8 mouse cellular contexts compared by ENCODE assay signal in the genomic region with DNA sequence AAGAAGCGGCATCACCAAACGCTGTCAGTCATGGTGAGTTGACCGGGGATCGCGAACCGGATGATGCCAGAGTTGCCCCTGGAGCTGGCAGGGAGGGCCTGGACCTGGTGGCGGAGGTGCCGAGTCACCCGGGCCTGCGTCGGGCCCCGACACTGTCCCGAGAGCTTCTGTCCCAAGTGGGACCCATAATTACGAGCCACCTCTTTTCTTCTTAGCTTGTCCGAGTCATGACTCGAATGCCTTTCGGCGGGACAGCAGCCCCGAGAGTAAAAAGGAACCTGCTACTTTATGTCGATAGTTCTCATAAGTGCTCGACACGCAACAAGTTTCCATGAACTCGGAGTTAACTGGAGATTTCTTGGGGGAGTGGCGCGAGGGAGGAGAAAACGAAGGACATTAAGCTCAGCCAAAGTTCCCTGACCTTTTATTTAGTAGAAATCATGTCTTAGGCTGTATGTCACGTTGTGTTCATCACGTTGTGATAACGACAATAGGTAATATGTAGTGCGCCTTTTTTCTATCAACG. TPM values are rescaled to one million over a fixed set of nuclear protein-coding genes. Genes with fewer than 3 reads are reported as not detected.
DNase-seq lines count a peak whose midpoint lies in the region; ATAC-seq lines count a peak whose summit lies in the region.

No protein-coding gene starts in this region.

- peak overlapping the region; percentile 81 for H3K4me2 ChIP-seq in kidney, embryonic 15.5 days
- peak overlapping the region; percentile 69 for H3K4me2 ChIP-seq in hindbrain, embryonic 14.5 days (replicated peaks)
- H3K4me2 ChIP-seq in midbrain, embryonic 13.5 days (replicated peaks): peak overlapping the region; percentile 81

- no peak for DNase-seq in kidney, postnatal 4 days
- peak; percentile 24 for DNase-seq in c-Kit-positive CD71-positive TER-119-negative erythroid progenitor cells, embryonic 14.5 days (ENCODE audit: low read depth)
- peak; percentile 33 for DNase-seq in hindbrain, embryonic 14.5 days (ENCODE audit: low spot score)
- DNase-seq in embryo, embryonic 10.5 days (ENCODE audit: low spot score): no peak
- DNase-seq in layer of hippocampus, postnatal 36 days: no peak

- no peaks in the 10 kb centered on the region for H3K9me3 ChIP-seq in kidney, embryonic 15.5 days (replicated peaks)
- no peaks in the 10 kb centered on the region for H3K9me3 ChIP-seq in hindbrain, embryonic 14.5 days (ENCODE audit: control insufficient read depth, low read length)
- H3K9me3 ChIP-seq in midbrain, embryonic 13.5 days: no peaks in the 10 kb centered on the region

- no peaks in the 10 kb centered on the region for H3K27me3 ChIP-seq in kidney, embryonic 15.5 days
- H3K27me3 ChIP-seq in hindbrain, embryonic 14.5 days (ENCODE audit: control insufficient read depth, insufficient read depth, low read length): no peaks in the 10 kb centered on the region
- H3K27me3 ChIP-seq in midbrain, embryonic 13.5 days: no peaks in the 10 kb centered on the region

- H3K4me3 ChIP-seq in kidney, embryonic 15.5 days (replicated peaks): peak overlapping the region; percentile 84
- peak overlapping the region; percentile 56 for H3K4me3 ChIP-seq in hindbrain, embryonic 14.5 days (replicated peaks; ENCODE audit: low read length)
- peak overlapping the region; percentile 77 for H3K4me3 ChIP-seq in midbrain, embryonic 13.5 days (replicated peaks)

- H3K9ac ChIP-seq in kidney, embryonic 15.5 days: peak overlapping the region; percentile 91
- H3K9ac ChIP-seq in hindbrain, embryonic 14.5 days: peak overlapping the region; percentile 66
- H3K9ac ChIP-seq in midbrain, embryonic 13.5 days (replicated peaks): peak overlapping the region; percentile 85

- peak overlapping the region; percentile 85 for H3K27ac ChIP-seq in kidney, embryonic 15.5 days
- peak overlapping the region; percentile 46 for H3K27ac ChIP-seq in hindbrain, embryonic 14.5 days
- H3K27ac ChIP-seq in midbrain, embryonic 13.5 days: peak overlapping the region; percentile 32; the same call in 1 of the 2 replicates

- 1% methylated on average over 31 of the region's 31 CpGs for WGBS in kidney, embryonic 15.5 days
- 2% methylated on average over 31 of the region's 31 CpGs for WGBS in hindbrain, embryonic 14.5 days
- 2% methylated on average over 31 of the region's 31 CpGs for WGBS in midbrain, embryonic 13.5 days

- H3K4me1 ChIP-seq in kidney, embryonic 15.5 days: peaks cover 24% of the 10 kb centered on the region
- H3K4me1 ChIP-seq in hindbrain, embryonic 14.5 days (replicated peaks; ENCODE audit: control insufficient read depth, insufficient read depth, low read length): peaks cover 10% of the 10 kb centered on the region
- H3K4me1 ChIP-seq in midbrain, embryonic 13.5 days (replicated peaks): peaks cover 23% of the 10 kb centered on the region

- peak; percentile 52 for ATAC-seq in kidney, embryonic 15.5 days (replicated peaks; ENCODE audit: low FRiP score)
- ATAC-seq in hindbrain, embryonic 14.5 days (ENCODE audit: low FRiP score): peak; percentile 69
- peak; percentile 73; the same call in 1 of the 2 replicates for ATAC-seq in midbrain, embryonic 13.5 days
- ATAC-seq in CD4-positive, CD25-positive, alpha-beta regulatory T cell, adult 4 months: no peak

- H3K36me3 ChIP-seq in kidney, embryonic 15.5 days: peaks cover 53% of the 10 kb centered on the region
- peaks cover 28% of the 10 kb centered on the region for H3K36me3 ChIP-seq in hindbrain, embryonic 14.5 days (replicated peaks; ENCODE audit: control insufficient read depth, insufficient read depth)
- peaks cover 36% of the 10 kb centered on the region for H3K36me3 ChIP-seq in midbrain, embryonic 13.5 days

RNA-seq across cellular contexts. Expression of gene Cdc45, which starts 0.7 kb away (rescaled TPM):
- polyA plus RNA-seq in kidney, embryonic 15.5 days (2015; fragmentation: Nextera tagmentation; extraction: Ambion mirVana): 47.6 and 54.0 TPM in 2 replicates
- polyA plus RNA-seq in hindbrain, embryonic 14.5 days (2014; fragmentation: Nextera tagmentation; extraction: Ambion mirVana): 6.5 and 9.8 TPM in 2 replicates
- 17.4 and 18.5 TPM in 2 replicates for polyA plus RNA-seq in midbrain, embryonic 13.5 days (2015; fragmentation: Nextera tagmentation; extraction: Ambion mirVana)
- total RNA-seq in layer of hippocampus, postnatal 36 days (2021): 1 to 10 TPM; 2.5 to 3.2 TPM
- 1 to 10 TPM; 5.8 to 9.4 TPM for polyA plus RNA-seq in CD4-positive, CD25-positive, alpha-beta regulatory T cell, adult 4 months (2017; shearing (Covaris generic))

RNA-seq across cellular contexts. Expression of gene Ufd1, which starts 0.9 kb away (rescaled TPM):
- polyA plus RNA-seq in kidney, embryonic 15.5 days (2015; fragmentation: Nextera tagmentation; extraction: Ambion mirVana): 87.0 and 101 TPM in 2 replicates
- polyA plus RNA-seq in hindbrain, embryonic 14.5 days (2014; fragmentation: Nextera tagmentation; extraction: Ambion mirVana): 68.2 and 90.8 TPM in 2 replicates
- polyA plus RNA-seq in midbrain, embryonic 13.5 days (2015; fragmentation: Nextera tagmentation; extraction: Ambion mirVana): 112 and 121 TPM in 2 replicates
- total RNA-seq in layer of hippocampus, postnatal 36 days (2021): 100 to 1,000 TPM in 1 of 2 experiments, 10 to 100 TPM in 1; 99.9 to 104 TPM
- polyA plus RNA-seq in CD4-positive, CD25-positive, alpha-beta regulatory T cell, adult 4 months (2017; shearing (Covaris generic)): 100 to 1,000 TPM; 118 to 162 TPM

RNA-seq across cellular contexts. Expression of gene 2510002D24Rik, which starts 23.9 kb away (rescaled TPM):
- 41.3 and 47.7 TPM in 2 replicates for polyA plus RNA-seq in kidney, embryonic 15.5 days (2015; fragmentation: Nextera tagmentation; extraction: Ambion mirVana)
- polyA plus RNA-seq in hindbrain, embryonic 14.5 days (2014; fragmentation: Nextera tagmentation; extraction: Ambion mirVana): 24.7 and 31.7 TPM in 2 replicates
- polyA plus RNA-seq in midbrain, embryonic 13.5 days (2015; fragmentation: Nextera tagmentation; extraction: Ambion mirVana): 35.5 and 38.4 TPM in 2 replicates
- total RNA-seq in layer of hippocampus, postnatal 36 days (2021): 10 to 100 TPM; 24.4 to 27.5 TPM
- 10 to 100 TPM; 85.2 to 98.8 TPM for polyA plus RNA-seq in CD4-positive, CD25-positive, alpha-beta regulatory T cell, adult 4 months (2017; shearing (Covaris generic))

RNA-seq across cellular contexts. Expression of gene Gm28539, which starts 23.9 kb away (rescaled TPM):
- polyA plus RNA-seq in kidney, embryonic 15.5 days (2015; fragmentation: Nextera tagmentation; extraction: Ambion mirVana): not detected in 2 replicates
- not detected in 2 replicates for polyA plus RNA-seq in hindbrain, embryonic 14.5 days (2014; fragmentation: Nextera tagmentation; extraction: Ambion mirVana)
- 0.23 TPM in 1 of 2 replicates, not detected in the other for polyA plus RNA-seq in midbrain, embryonic 13.5 days (2015; fragmentation: Nextera tagmentation; extraction: Ambion mirVana)
- 10 to 100 TPM in 1 of 2 experiments, 1 to 10 TPM in 1; 5.4 to 12.2 TPM for total RNA-seq in layer of hippocampus, postnatal 36 days (2021)
- polyA plus RNA-seq in CD4-positive, CD25-positive, alpha-beta regulatory T cell, adult 4 months (2017; shearing (Covaris generic)): not detected

RNA-seq across cellular contexts. Expression of gene Cldn5, which starts 35.8 kb away (rescaled TPM):
- polyA plus RNA-seq in kidney, embryonic 15.5 days (2015; fragmentation: Nextera tagmentation; extraction: Ambion mirVana): 93.2 and 99.2 TPM in 2 replicates
- polyA plus RNA-seq in hindbrain, embryonic 14.5 days (2014; fragmentation: Nextera tagmentation; extraction: Ambion mirVana): 115 and 122 TPM in 2 replicates
- 59.1 and 68.2 TPM in 2 replicates for polyA plus RNA-seq in midbrain, embryonic 13.5 days (2015; fragmentation: Nextera tagmentation; extraction: Ambion mirVana)
- total RNA-seq in layer of hippocampus, postnatal 36 days (2021): 10 to 100 TPM; 42.0 to 47.4 TPM
- not detected for polyA plus RNA-seq in CD4-positive, CD25-positive, alpha-beta regulatory T cell, adult 4 months (2017; shearing (Covaris generic))

Comparison
In these comparisons a context has a peak if more than half of its experiments do, and no peak if none do; other contexts are left out.
1. H3K27ac ChIP-seq: peak in every context shown above with its lines; median percentile 85 in kidney, embryonic 15.5 days; 46 in hindbrain, embryonic 14.5 days; 32 in midbrain, embryonic 13.5 days.
2. DNase-seq: peak in c-Kit-positive CD71-positive TER-119-negative erythroid progenitor cells, embryonic 14.5 days (single experiment) and hindbrain, embryonic 14.5 days (single experiment); none in kidney, postnatal 4 days (0 of 2), embryo, embryonic 10.5 days (single experiment) and layer of hippocampus, postnatal 36 days (0 of 2).
3. Peak in every context shown above with its lines, with median percentiles within 50 percentile points of each other: H3K4me2 ChIP-seq, H3K4me3 ChIP-seq and H3K9ac ChIP-seq.